Mouse (Mus musculus): ENCODE results near the gene Ttll11. TPM values are rescaled to one million over a fixed set of nuclear protein-coding genes. Genes with fewer than 3 reads are reported as not detected.

Ttll11 gene
- polyA plus RNA-seq, 1 experiment: 4.1 TPM

DNA sequence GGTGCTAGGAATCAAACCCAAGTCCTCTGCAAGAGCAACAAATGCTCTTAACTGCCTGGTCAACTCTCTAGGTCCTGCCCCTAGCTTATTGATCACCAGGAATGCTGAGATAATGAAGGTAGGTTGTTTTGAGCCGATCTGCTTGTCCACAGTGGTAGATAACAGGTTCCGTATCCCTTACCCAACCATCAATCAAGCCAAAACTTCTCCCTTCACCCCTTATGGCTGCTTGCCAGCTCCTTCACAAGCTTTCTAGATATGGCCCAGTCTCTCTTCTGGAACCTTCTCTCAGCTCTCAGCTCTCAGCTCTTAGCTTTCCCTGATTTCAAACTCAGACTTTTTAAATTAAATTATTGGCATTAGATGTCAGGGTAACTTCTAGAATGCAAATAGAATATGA, 85.2 kb downstream of the Ttll11 start:
- TF ChIP-seq CTCF (IDR thresholded peaks at IDR 0.05; ENCODE audit: control insufficient read depth, insufficient read depth, low read length) (no peak), POLR2A (IDR thresholded peaks at IDR 0.05; ENCODE audit: borderline replicate concordance, control insufficient read depth, low read depth, low read length) (no peak)
- Histone ChIP-seq H3K27ac (ENCODE audit: control insufficient read depth, insufficient read depth, low read depth, low read length, poor library complexity) (no peak overlapping the region), H3K4me3 (replicated peaks; ENCODE audit: control insufficient read depth, low read depth, low read length) (no peak overlapping the region), H3K4me1 (ENCODE audit: control insufficient read depth, insufficient read depth, low read length) (peaks cover 7% of the 10 kb centered on the region)
- WGBS: 47% methylated on average over 2 of the region's 2 CpGs

DNA sequence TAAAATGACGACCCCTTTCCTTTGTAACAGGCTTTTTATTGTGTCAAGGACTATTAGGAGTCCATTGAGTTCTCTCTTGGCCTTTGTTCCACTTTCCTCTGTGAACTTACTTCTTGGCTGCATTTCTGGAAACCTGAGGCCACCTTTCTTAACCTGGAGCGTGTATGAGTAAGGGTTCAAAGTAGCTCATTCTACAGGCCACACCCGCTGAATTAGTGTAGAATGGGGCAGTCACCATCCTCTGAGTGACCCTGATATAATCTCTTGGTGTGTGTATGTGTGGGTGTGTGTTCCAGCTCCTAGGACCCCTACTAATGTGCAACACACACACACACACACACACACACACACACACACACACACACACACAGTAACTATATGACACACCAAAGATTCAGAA, 89.1 kb downstream of the Ttll11 start:
- Histone ChIP-seq H3K4me3 (replicated peaks; ENCODE audit: control insufficient read depth, low read depth, low read length) (no peak overlapping the region), H3K4me1 (ENCODE audit: control insufficient read depth, insufficient read depth, low read length) (no peaks in the 10 kb centered on the region), H3K27ac (ENCODE audit: control insufficient read depth, insufficient read depth, low read depth, low read length, poor library complexity) (no peak overlapping the region)
- TF ChIP-seq POLR2A (IDR thresholded peaks at IDR 0.05; ENCODE audit: borderline replicate concordance, control insufficient read depth, low read depth, low read length) (no peak), CTCF (IDR thresholded peaks at IDR 0.05; ENCODE audit: control insufficient read depth, insufficient read depth, low read length) (no peak)
- WGBS: 88% methylated on average over 3 of the region's 3 CpGs

GRCm38 (mm10) chr2:35889776-35890175, 89.9 kb downstream of the Ttll11 start:
- Histone ChIP-seq H3K27ac (ENCODE audit: control insufficient read depth, insufficient read depth, low read depth, low read length, poor library complexity) (no peak overlapping the region), H3K4me3 (replicated peaks; ENCODE audit: control insufficient read depth, low read depth, low read length) (no peak overlapping the region), H3K4me1 (ENCODE audit: control insufficient read depth, insufficient read depth, low read length) (no peaks in the 10 kb centered on the region)
- 77% methylated on average over 2 of the region's 2 CpGs for WGBS
- no peak for TF ChIP-seq CTCF (IDR thresholded peaks at IDR 0.05; ENCODE audit: control insufficient read depth, insufficient read depth, low read length)
- TF ChIP-seq POLR2A (IDR thresholded peaks at IDR 0.05; ENCODE audit: borderline replicate concordance, control insufficient read depth, low read depth, low read length): no peak

GRCm38 (mm10) chr2:35884296-35884695, 95.4 kb downstream of the Ttll11 start:
- H3K27ac ChIP-seq (ENCODE audit: control insufficient read depth, insufficient read depth, low read depth, low read length, poor library complexity): no peak overlapping the region
- no peaks in the 10 kb centered on the region for H3K4me1 ChIP-seq (ENCODE audit: control insufficient read depth, insufficient read depth, low read length)
- 15% methylated on average over 7 of the region's 7 CpGs for WGBS
- TF ChIP-seq CTCF (IDR thresholded peaks at IDR 0.05; ENCODE audit: control insufficient read depth, insufficient read depth, low read length) (no peak), POLR2A (IDR thresholded peaks at IDR 0.05; ENCODE audit: borderline replicate concordance, control insufficient read depth, low read depth, low read length) (no peak)
- no peak overlapping the region for H3K4me3 ChIP-seq (replicated peaks; ENCODE audit: control insufficient read depth, low read depth, low read length)

GRCm38 (mm10) chr2:35882336-35882987, 97.3 kb downstream of the Ttll11 start:
- Histone ChIP-seq H3K27ac (ENCODE audit: control insufficient read depth, insufficient read depth, low read depth, low read length, poor library complexity) (no peak overlapping the region), H3K4me1 (ENCODE audit: control insufficient read depth, insufficient read depth, low read length) (no peaks in the 10 kb centered on the region), H3K4me3 (replicated peaks; ENCODE audit: control insufficient read depth, low read depth, low read length) (no peak overlapping the region)
- WGBS: 23% methylated on average over 9 of the region's 9 CpGs
- TF ChIP-seq CTCF (IDR thresholded peaks at IDR 0.05; ENCODE audit: control insufficient read depth, insufficient read depth, low read length): no peak
- TF ChIP-seq POLR2A (IDR thresholded peaks at IDR 0.05; ENCODE audit: borderline replicate concordance, control insufficient read depth, low read depth, low read length): no peak

GRCm38 (mm10) chr2:35881896-35882295, 97.8 kb downstream of the Ttll11 start:
- H3K27ac ChIP-seq (ENCODE audit: control insufficient read depth, insufficient read depth, low read depth, low read length, poor library complexity): no peak overlapping the region
- 2% methylated on average over 9 of the region's 9 CpGs for WGBS
- no peak for TF ChIP-seq CTCF (IDR thresholded peaks at IDR 0.05; ENCODE audit: control insufficient read depth, insufficient read depth, low read length)
- no peak for TF ChIP-seq POLR2A (IDR thresholded peaks at IDR 0.05; ENCODE audit: borderline replicate concordance, control insufficient read depth, low read depth, low read length)
- no peak overlapping the region for H3K4me3 ChIP-seq (replicated peaks; ENCODE audit: control insufficient read depth, low read depth, low read length)
- no peaks in the 10 kb centered on the region for H3K4me1 ChIP-seq (ENCODE audit: control insufficient read depth, insufficient read depth, low read length)

GRCm38 (mm10) chr2:35880362-35880761, 99.4 kb downstream of the Ttll11 start:
- 76% methylated on average over 7 of the region's 7 CpGs for WGBS

DNA sequence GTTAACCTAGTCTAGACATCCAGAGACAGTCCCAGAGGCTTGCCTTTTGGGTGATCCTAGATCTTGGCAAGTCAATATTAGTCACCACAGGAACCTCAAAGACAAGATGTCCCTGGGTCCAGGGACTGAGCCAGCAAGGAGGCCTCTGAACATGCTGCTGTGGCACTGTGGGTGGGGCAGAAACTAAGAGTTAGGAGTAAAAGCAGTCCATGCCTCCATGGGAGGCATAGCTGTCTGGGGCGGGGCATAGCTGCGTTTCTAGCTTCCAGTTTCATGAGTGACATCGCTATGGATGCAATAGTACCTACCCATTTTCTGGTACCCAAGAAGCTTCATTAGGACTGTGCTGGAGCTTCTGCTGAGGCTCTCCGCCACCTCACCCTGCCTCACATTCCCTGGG, 99.8 kb downstream of the Ttll11 start:
- Histone ChIP-seq H3K4me1 (ENCODE audit: control insufficient read depth, insufficient read depth, low read length) (no peaks in the 10 kb centered on the region), H3K4me3 (replicated peaks; ENCODE audit: control insufficient read depth, low read depth, low read length) (no peak overlapping the region), H3K27ac (ENCODE audit: control insufficient read depth, insufficient read depth, low read depth, low read length, poor library complexity) (no peak overlapping the region)
- TF ChIP-seq POLR2A (IDR thresholded peaks at IDR 0.05; ENCODE audit: borderline replicate concordance, control insufficient read depth, low read depth, low read length) (no peak), CTCF (IDR thresholded peaks at IDR 0.05; ENCODE audit: control insufficient read depth, insufficient read depth, low read length) (no peak)
- 70% methylated on average over 4 of the region's 4 CpGs for WGBS

More at GRCm38 (mm10) chr2:35880362-35880761, 99.4 kb downstream of the Ttll11 start:
- Histone ChIP-seq H3K4me1 (ENCODE audit: control insufficient read depth, insufficient read depth, low read length) (no peaks in the 10 kb centered on the region), H3K4me3 (replicated peaks; ENCODE audit: control insufficient read depth, low read depth, low read length) (no peak overlapping the region), H3K27ac (ENCODE audit: control insufficient read depth, insufficient read depth, low read depth, low read length, poor library complexity) (no peak overlapping the region)
- TF ChIP-seq CTCF (IDR thresholded peaks at IDR 0.05; ENCODE audit: control insufficient read depth, insufficient read depth, low read length): no peak
- no peak for TF ChIP-seq POLR2A (IDR thresholded peaks at IDR 0.05; ENCODE audit: borderline replicate concordance, control insufficient read depth, low read depth, low read length)

DNA sequence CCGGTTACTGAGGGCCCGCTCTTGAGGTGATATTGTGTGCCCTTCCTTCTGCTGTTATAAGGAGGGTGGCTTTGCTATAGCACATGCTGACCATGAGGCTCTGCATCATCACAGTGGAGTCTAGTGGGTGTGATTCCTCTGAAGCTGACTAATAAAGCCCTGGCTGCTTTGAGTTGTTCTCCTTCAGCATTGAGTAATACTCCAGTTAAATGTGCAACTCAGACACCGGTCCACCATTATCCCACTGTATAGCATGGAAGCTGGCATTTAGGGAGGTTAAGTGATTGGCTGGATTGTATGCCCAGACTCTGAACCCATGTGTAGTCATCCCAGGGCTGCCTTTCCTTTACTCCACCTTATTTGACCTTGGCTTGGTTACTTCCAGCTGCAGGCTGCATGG, 101.2 kb downstream of the Ttll11 start:
- TF ChIP-seq CTCF (IDR thresholded peaks at IDR 0.05; ENCODE audit: control insufficient read depth, insufficient read depth, low read length): no peak
- TF ChIP-seq POLR2A (IDR thresholded peaks at IDR 0.05; ENCODE audit: borderline replicate concordance, control insufficient read depth, low read depth, low read length): no peak
- H3K4me3 ChIP-seq (replicated peaks; ENCODE audit: control insufficient read depth, low read depth, low read length): no peak overlapping the region

More for the DNA sequence above, 101.2 kb downstream of the Ttll11 start:
- H3K4me1 ChIP-seq (ENCODE audit: control insufficient read depth, insufficient read depth, low read length): no peaks in the 10 kb centered on the region
- 76% methylated on average over 3 of the region's 3 CpGs for WGBS
- H3K27ac ChIP-seq (ENCODE audit: control insufficient read depth, insufficient read depth, low read depth, low read length, poor library complexity): no peak overlapping the region

All from bone marrow, adult 2 months (tissue).